Mouse (Mus musculus) E14TG2a.4 (cell line): Measurements from ENCODE around the gene Tchp.

ENCODE experiments used
- H3K27me3 ChIP-seq: 2 replicates; pipeline ENCODE4 v1.6.1; 2014; ENCODE audit warnings: low read length, control low read depth; ENCODE audit not compliant: insufficient read depth
- H3K36me3 ChIP-seq: 2 replicates; pipeline ENCODE4 v1.6.1; 2014; ENCODE audit warnings: low read length, control low read depth; ENCODE audit not compliant: insufficient read depth
- H3K4me1 ChIP-seq: replicated peaks from 2 replicates; pipeline ENCODE4 v1.6.1; 2014; ENCODE audit warnings: low read depth, low read length, control low read depth
- H3K4me3 ChIP-seq: replicated peaks from 2 replicates; pipeline ENCODE4 v1.5.1; 2014; ENCODE audit warnings: mild to moderate bottlenecking, low read length
- H3K9me3 ChIP-seq: 2 replicates; pipeline ENCODE4 v1.6.1; 2014; ENCODE audit warnings: low read length, control low read depth
- CTCF ChIP-seq: conservative IDR thresholded peaks from 2 replicates; pipeline ENCODE4 v1.5.1; 2014; ENCODE audit warnings: low read length
- NANOG ChIP-seq: IDR thresholded peaks from 2 replicates; pipeline ENCODE4 v1.6.1; 2014; ENCODE audit warnings: borderline replicate concordance, low read length, mixed read lengths
- POU5F1 ChIP-seq: IDR thresholded peaks from 2 replicates; pipeline ENCODE4 v1.6.1; 2014; ENCODE audit warnings: low read length, borderline replicate concordance

Gene Tchp

GRCm38 (mm10) chr5:114719928-114720270, 12.3 kb downstream of the Tchp start:
- Histone ChIP-seq H3K36me3 (peaks cover 94% of the 10 kb centered on the region), H3K27me3 (no peaks in the 10 kb centered on the region), H3K9me3 (no peaks in the 10 kb centered on the region), H3K4me1 (peaks cover 45% of the 10 kb centered on the region), H3K4me3 (no peak overlapping the region)
- no peak for TF ChIP-seq POU5F1
- TF ChIP-seq CTCF = no peak
- no peak for TF ChIP-seq NANOG

GRCm38 (mm10) chr5:114720784-114721183, 13.2 kb downstream of the Tchp start:
- H3K4me1 ChIP-seq = peaks cover 42% of the 10 kb centered on the region
- no peaks in the 10 kb centered on the region for H3K9me3 ChIP-seq
- no peak overlapping the region for H3K4me3 ChIP-seq
- no peak for TF ChIP-seq CTCF
- TF ChIP-seq NANOG = no peak
- TF ChIP-seq POU5F1 = no peak
- peaks cover 85% of the 10 kb centered on the region for H3K36me3 ChIP-seq
- H3K27me3 ChIP-seq = no peaks in the 10 kb centered on the region

- H3K9me3 ChIP-seq = no peaks in the 10 kb centered on the region
- TF ChIP-seq POU5F1 (no peak), NANOG (no peak), CTCF (no peak)
- peaks cover 37% of the 10 kb centered on the region for H3K4me1 ChIP-seq
- H3K36me3 ChIP-seq = peaks cover 73% of the 10 kb centered on the region
- no peak overlapping the region for H3K4me3 ChIP-seq
- H3K27me3 ChIP-seq = no peaks in the 10 kb centered on the region
These were observed 14.4 kb downstream of the Tchp start for GRCm38 (mm10) chr5:114721969-114722368.

GRCm38 (mm10) chr5:114722846-114723245, 15.3 kb downstream of the Tchp start:
- TF ChIP-seq NANOG (no peak), CTCF (no peak), POU5F1 (no peak)
- Histone ChIP-seq H3K4me3 (no peak overlapping the region), H3K4me1 (peaks cover 37% of the 10 kb centered on the region), H3K27me3 (no peaks in the 10 kb centered on the region), H3K36me3 (peaks cover 73% of the 10 kb centered on the region), H3K9me3 (no peaks in the 10 kb centered on the region)

- Histone ChIP-seq H3K27me3 (no peaks in the 10 kb centered on the region), H3K4me1 (peaks cover 54% of the 10 kb centered on the region), H3K4me3 (no peak overlapping the region), H3K9me3 (no peaks in the 10 kb centered on the region), H3K36me3 (peaks cover 72% of the 10 kb centered on the region)
- TF ChIP-seq CTCF = no peak
- no peak for TF ChIP-seq POU5F1
- no peak for TF ChIP-seq NANOG
These were observed 20.6 kb downstream of the Tchp start for GRCm38 (mm10) chr5:114728160-114728559.

- Histone ChIP-seq H3K4me3 (no peak overlapping the region), H3K27me3 (no peaks in the 10 kb centered on the region), H3K4me1 (peaks cover 72% of the 10 kb centered on the region), H3K36me3 (peaks cover 77% of the 10 kb centered on the region), H3K9me3 (no peaks in the 10 kb centered on the region)
- TF ChIP-seq POU5F1 = no peak
- no peak for TF ChIP-seq NANOG
- TF ChIP-seq CTCF = no peak
These were observed 22.6 kb downstream of the Tchp start for GRCm38 (mm10) chr5:114730129-114730528.

GRCm38 (mm10) chr5:114731498-114731897, 23.9 kb downstream of the Tchp start:
- no peaks in the 10 kb centered on the region for H3K9me3 ChIP-seq
- H3K4me1 ChIP-seq = peaks cover 60% of the 10 kb centered on the region
- no peak overlapping the region for H3K4me3 ChIP-seq
- TF ChIP-seq NANOG (no peak), POU5F1 (no peak), CTCF (no peak)
- H3K27me3 ChIP-seq = no peaks in the 10 kb centered on the region
- peaks cover 88% of the 10 kb centered on the region for H3K36me3 ChIP-seq

GRCm38 (mm10) chr5:114731969-114732368, 24.4 kb downstream of the Tchp start:
- H3K27me3 ChIP-seq = no peaks in the 10 kb centered on the region
- H3K4me3 ChIP-seq = no peak overlapping the region
- peaks cover 93% of the 10 kb centered on the region for H3K36me3 ChIP-seq
- TF ChIP-seq POU5F1 (no peak), NANOG (no peak)
- no peaks in the 10 kb centered on the region for H3K9me3 ChIP-seq
- H3K4me1 ChIP-seq = peaks cover 59% of the 10 kb centered on the region

GRCm38 (mm10) chr5:114733606-114734005, 26.0 kb downstream of the Tchp start:
- H3K9me3 ChIP-seq = no peaks in the 10 kb centered on the region

More at GRCm38 (mm10) chr5:114733606-114734005, 26.0 kb downstream of the Tchp start:
- Histone ChIP-seq H3K4me3 (peak overlapping the region; percentile 17), H3K4me1 (peaks cover 43% of the 10 kb centered on the region), H3K36me3 (peaks cover 94% of the 10 kb centered on the region), H3K27me3 (no peaks in the 10 kb centered on the region)
- TF ChIP-seq CTCF (no peak), NANOG (no peak), POU5F1 (no peak)
